Mouse (Mus musculus): Measurements from ENCODE around the gene Rhox7a. TPM values are rescaled to one million over a fixed set of nuclear protein-coding genes. Genes with fewer than 3 reads are reported as not detected.
"Not testable (repeated sequence)": the region's sequence is repeated elsewhere in the genome, so short reads cannot be mapped to it uniquely, and the experiment has no call there.

Gene Rhox7a
- polyA plus RNA-seq (2014; fragmentation: Nextera tagmentation; extraction: Ambion mirVana) = not detected in 2 replicates

GRCm38 (mm10) chrX:37831386-37831785 lies at the start of gene Rhox7a:
Rhox7a (plus strand) TSS chrX:37831686.
- H3K4me2 ChIP-seq (ENCODE audit: low read depth); H3K4me3 ChIP-seq (ENCODE audit: low read depth, low read length); H3K9me3 ChIP-seq (ENCODE audit: control insufficient read depth, low read length); H3K27ac ChIP-seq (ENCODE audit: low read depth, low read length); H3K9ac ChIP-seq (ENCODE audit: low read length); H3K4me1 ChIP-seq (ENCODE audit: control insufficient read depth, insufficient read depth, low read length); H3K36me3 ChIP-seq (ENCODE audit: control insufficient read depth, insufficient read depth, low read length); H3K27me3 ChIP-seq (ENCODE audit: control insufficient read depth, insufficient read depth, low read length); DNase-seq (ENCODE audit: low spot score); ATAC-seq (ENCODE audit: insufficient read depth, low FRiP score, low TSS enrichment): not testable (repeated sequence)
- WGBS = 77% methylated on average over 6 of the region's 8 CpGs

- H3K9me3 ChIP-seq (ENCODE audit: control insufficient read depth, low read length) = no peaks in the 10 kb centered on the region
- no peak overlapping the region for H3K27ac ChIP-seq (ENCODE audit: low read depth, low read length)
- no peaks in the 10 kb centered on the region for H3K4me1 ChIP-seq (ENCODE audit: control insufficient read depth, insufficient read depth, low read length)
- no peaks in the 10 kb centered on the region for H3K36me3 ChIP-seq (ENCODE audit: control insufficient read depth, insufficient read depth, low read length)
- no peak overlapping the region for H3K4me2 ChIP-seq (ENCODE audit: low read depth)
- no peak for ATAC-seq (ENCODE audit: insufficient read depth, low FRiP score, low TSS enrichment)
- H3K9ac ChIP-seq (ENCODE audit: low read length) = no peak overlapping the region
- H3K27me3 ChIP-seq (ENCODE audit: control insufficient read depth, insufficient read depth, low read length) = no peaks in the 10 kb centered on the region
- DNase-seq (ENCODE audit: low spot score) = no peak
- whole genome bisulfite sequencing = 86% methylated on average over 13 of the region's 15 CpGs
- H3K4me3 ChIP-seq (ENCODE audit: low read depth, low read length) = no peak overlapping the region
Observed at GRCm38 (mm10) chrX:37807286-37808080, 24.0 kb upstream of the Rhox7a start.

GRCm38 (mm10) chrX:37809396-37809795 lies 22.1 kb upstream of the Rhox7a start:
- Histone ChIP-seq H3K9me3 (ENCODE audit: control insufficient read depth, low read length) (no peaks in the 10 kb centered on the region), H3K4me1 (ENCODE audit: control insufficient read depth, insufficient read depth, low read length) (no peaks in the 10 kb centered on the region), H3K36me3 (ENCODE audit: control insufficient read depth, insufficient read depth, low read length) (no peaks in the 10 kb centered on the region), H3K4me2 (ENCODE audit: low read depth) (no peak overlapping the region), H3K27ac (ENCODE audit: low read depth, low read length) (no peak overlapping the region), H3K9ac (ENCODE audit: low read length) (no peak overlapping the region), H3K4me3 (ENCODE audit: low read depth, low read length) (no peak overlapping the region), H3K27me3 (ENCODE audit: control insufficient read depth, insufficient read depth, low read length) (no peaks in the 10 kb centered on the region)
- DNase-seq (ENCODE audit: low spot score) (no peak), ATAC-seq (ENCODE audit: insufficient read depth, low FRiP score, low TSS enrichment) (no peak)
- 85% methylated on average over 2 of the region's 2 CpGs for WGBS

GRCm38 (mm10) chrX:37811179-37811578 lies 20.3 kb upstream of the Rhox7a start:
- Histone ChIP-seq H3K9me3 (ENCODE audit: control insufficient read depth, low read length) (no peaks in the 10 kb centered on the region), H3K4me1 (ENCODE audit: control insufficient read depth, insufficient read depth, low read length) (no peaks in the 10 kb centered on the region), H3K4me3 (ENCODE audit: low read depth, low read length) (no peak overlapping the region), H3K9ac (ENCODE audit: low read length) (no peak overlapping the region), H3K27me3 (ENCODE audit: control insufficient read depth, insufficient read depth, low read length) (no peaks in the 10 kb centered on the region), H3K36me3 (ENCODE audit: control insufficient read depth, insufficient read depth, low read length) (no peaks in the 10 kb centered on the region), H3K4me2 (ENCODE audit: low read depth) (no peak overlapping the region), H3K27ac (ENCODE audit: low read depth, low read length) (no peak overlapping the region)
- WGBS = 28% methylated on average over 5 of the region's 5 CpGs
- DNase-seq (ENCODE audit: low spot score) (peak; percentile 17), ATAC-seq (ENCODE audit: insufficient read depth, low FRiP score, low TSS enrichment) (no peak)

- Histone ChIP-seq H3K4me1 (ENCODE audit: control insufficient read depth, insufficient read depth, low read length) (no peaks in the 10 kb centered on the region), H3K36me3 (ENCODE audit: control insufficient read depth, insufficient read depth, low read length) (no peaks in the 10 kb centered on the region), H3K4me2 (ENCODE audit: low read depth) (no peak overlapping the region), H3K27me3 (ENCODE audit: control insufficient read depth, insufficient read depth, low read length) (no peaks in the 10 kb centered on the region), H3K9me3 (ENCODE audit: control insufficient read depth, low read length) (no peaks in the 10 kb centered on the region), H3K4me3 (ENCODE audit: low read depth, low read length) (no peak overlapping the region), H3K27ac (ENCODE audit: low read depth, low read length) (no peak overlapping the region), H3K9ac (ENCODE audit: low read length) (no peak overlapping the region)
- no peak for DNase-seq (ENCODE audit: low spot score)
- no peak for ATAC-seq (ENCODE audit: insufficient read depth, low FRiP score, low TSS enrichment)
- 75% methylated on average over 10 of the region's 10 CpGs for WGBS
Observed at GRCm38 (mm10) chrX:37815665-37816064, 15.8 kb upstream of the Rhox7a start.

GRCm38 (mm10) chrX:37826610-37827009 lies 4.9 kb upstream of the Rhox7a start, which contains the start of gene Rhox6:
Rhox6 (plus strand) TSS chrX:37826910.
- not testable (repeated sequence) for H3K27me3 ChIP-seq (ENCODE audit: control insufficient read depth, insufficient read depth, low read length); ATAC-seq (ENCODE audit: insufficient read depth, low FRiP score, low TSS enrichment); H3K4me2 ChIP-seq (ENCODE audit: low read depth); H3K9me3 ChIP-seq (ENCODE audit: control insufficient read depth, low read length); H3K4me3 ChIP-seq (ENCODE audit: low read depth, low read length); H3K9ac ChIP-seq (ENCODE audit: low read length); H3K4me1 ChIP-seq (ENCODE audit: control insufficient read depth, insufficient read depth, low read length); H3K36me3 ChIP-seq (ENCODE audit: control insufficient read depth, insufficient read depth, low read length); DNase-seq (ENCODE audit: low spot score); H3K27ac ChIP-seq (ENCODE audit: low read depth, low read length)
- 84% methylated on average over 4 of the region's 12 CpGs for WGBS

GRCm38 (mm10) chrX:37871641-37872040 lies 40.2 kb downstream of the Rhox7a start:
- Histone ChIP-seq H3K36me3 (ENCODE audit: control insufficient read depth, insufficient read depth, low read length) (no peaks in the 10 kb centered on the region), H3K27me3 (ENCODE audit: control insufficient read depth, insufficient read depth, low read length) (no peaks in the 10 kb centered on the region), H3K9ac (ENCODE audit: low read length) (no peak overlapping the region), H3K4me1 (ENCODE audit: control insufficient read depth, insufficient read depth, low read length) (no peaks in the 10 kb centered on the region), H3K9me3 (ENCODE audit: control insufficient read depth, low read length) (no peaks in the 10 kb centered on the region), H3K4me3 (ENCODE audit: low read depth, low read length) (no peak overlapping the region), H3K4me2 (ENCODE audit: low read depth) (no peak overlapping the region), H3K27ac (ENCODE audit: low read depth, low read length) (no peak overlapping the region)
- ATAC-seq (ENCODE audit: insufficient read depth, low FRiP score, low TSS enrichment) (no peak), DNase-seq (ENCODE audit: low spot score) (no peak)
- 85% methylated on average over 2 of the region's 2 CpGs for WGBS

GRCm38 (mm10) chrX:37878844-37879243 lies 47.4 kb downstream of the Rhox7a start, which contains the start of gene Rhox8:
Rhox8 (minus strand) TSS chrX:37878944.
- H3K4me2 ChIP-seq (ENCODE audit: low read depth) = no peak within 1 kb of the TSS
- H3K9me3 ChIP-seq (ENCODE audit: control insufficient read depth, low read length) = no peaks in the 10 kb centered on the region
- no peaks in the 10 kb centered on the region for H3K4me1 ChIP-seq (ENCODE audit: control insufficient read depth, insufficient read depth, low read length)
- DNase-seq (ENCODE audit: low spot score) (no peak), ATAC-seq (ENCODE audit: insufficient read depth, low FRiP score, low TSS enrichment) (no peak)
- no peak within 1 kb of the TSS for H3K4me3 ChIP-seq (ENCODE audit: low read depth, low read length)
- no peaks in the 10 kb centered on the region for H3K27me3 ChIP-seq (ENCODE audit: control insufficient read depth, insufficient read depth, low read length)
- H3K27ac ChIP-seq (ENCODE audit: low read depth, low read length) = no peak within 1 kb of the TSS
- 78% methylated on average over 4 of the region's 4 CpGs for WGBS
- H3K36me3 ChIP-seq (ENCODE audit: control insufficient read depth, insufficient read depth, low read length) = no peaks in the 10 kb centered on the region
- no peak within 1 kb of the TSS for H3K9ac ChIP-seq (ENCODE audit: low read length)
